Mouse (Mus musculus): Measurements from ENCODE around the gene Ccdc142. TPM values are rescaled to one million over a fixed set of nuclear protein-coding genes. Genes with fewer than 3 reads are reported as not detected.

Gene Ccdc142
- 10.2 TPM in 2 replicates for polyA plus RNA-seq (2012; rRNA removed)

DNA sequence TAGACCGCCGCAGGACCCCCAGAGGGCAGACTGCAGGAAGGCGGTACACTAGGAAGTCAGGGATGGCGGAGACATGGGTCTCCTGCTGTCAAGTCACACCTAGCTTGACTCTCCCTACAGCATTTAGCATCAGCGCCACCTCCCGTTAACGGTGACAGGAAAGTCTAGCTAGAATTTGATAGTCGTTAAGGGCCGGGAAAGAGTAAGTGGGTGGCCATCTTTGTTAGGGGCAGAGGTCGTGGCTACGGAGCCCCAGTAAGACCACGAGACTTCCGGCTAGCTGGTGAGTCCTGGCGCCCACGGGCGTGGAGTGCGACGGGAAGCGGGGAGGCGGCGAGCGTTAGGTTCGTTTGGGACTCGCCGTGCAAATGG is at the start of gene Ccdc142, which contains the start of gene Gm42688:
Gene Ccdc142, plus strand, starts transcription at position 286 of the 372 bp plus-strand sequence.
Gene Gm42688, plus strand, starts transcription at position 302 of the 372 bp plus-strand sequence.
- peak; percentile 87 for DNase-seq
- H3K4me3 ChIP-seq (replicated peaks; ENCODE audit: extremely low read depth, low read depth, low read length): peak within 1 kb of the TSS; percentile 85
- TF ChIP-seq POLR2A (IDR thresholded peaks at IDR 0.05; ENCODE audit: borderline replicate concordance, extremely low read depth, low read depth, low read length): peak; percentile 68; the same call in 1 of the 2 replicates
- TF ChIP-seq CTCF (IDR thresholded peaks at IDR 0.05; ENCODE audit: insufficient read depth, low read length): peak; percentile 40; the same call in 1 of the 2 replicates
- H3K4me1 ChIP-seq (ENCODE audit: control insufficient read depth, insufficient read depth, low read length): peaks cover 6% of the 10 kb centered on the region
- 1% methylated on average over 25 of the region's 25 CpGs for WGBS

DNA sequence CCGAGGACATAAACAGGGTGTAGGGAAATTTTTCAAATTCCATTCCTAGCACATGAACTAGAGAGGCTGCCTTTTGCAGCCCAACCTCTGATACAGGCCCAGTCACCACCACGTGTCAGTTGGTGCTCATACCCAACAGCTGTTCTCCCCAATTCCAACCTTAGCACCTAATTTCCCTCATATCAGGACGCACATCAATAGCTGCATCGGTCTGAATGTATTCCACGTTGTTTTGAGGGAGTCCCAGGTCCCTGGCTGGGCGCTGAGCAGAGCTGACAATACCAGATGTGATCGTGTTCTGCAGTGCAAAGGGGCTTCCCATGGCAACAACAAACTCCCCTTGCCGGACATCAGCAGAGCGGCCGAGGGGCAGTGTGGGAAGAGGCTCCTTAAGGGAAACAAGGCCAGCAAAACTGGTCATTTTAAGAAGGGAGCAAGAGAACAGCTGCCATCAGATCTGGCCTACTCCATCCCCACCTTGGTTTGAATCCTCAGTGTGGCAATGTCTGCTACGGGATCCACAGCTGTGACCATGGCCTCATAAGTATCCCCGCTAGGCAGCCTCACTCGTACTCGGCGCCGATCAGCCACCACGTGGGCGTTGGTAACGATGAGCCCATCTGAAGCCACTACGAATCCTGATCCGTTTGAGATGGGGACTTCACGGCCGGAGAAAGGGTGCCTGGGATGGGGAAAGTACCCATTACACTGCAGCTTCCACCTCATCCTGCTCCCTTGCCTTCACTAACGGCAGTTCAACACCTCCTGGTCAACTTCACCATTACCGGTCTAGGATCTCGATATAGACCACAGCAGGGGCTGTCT is 48.1 kb upstream of the Ccdc142 start:
- WGBS: 4% methylated on average over 26 of the region's 26 CpGs
- peak overlapping the region; percentile 73 for H3K4me3 ChIP-seq (replicated peaks; ENCODE audit: extremely low read depth, low read depth, low read length)
- H3K4me1 ChIP-seq (ENCODE audit: control insufficient read depth, insufficient read depth, low read length): peaks cover 12% of the 10 kb centered on the region
- TF ChIP-seq CTCF (IDR thresholded peaks at IDR 0.05; ENCODE audit: insufficient read depth, low read length) (no peak), POLR2A (IDR thresholded peaks at IDR 0.05; ENCODE audit: borderline replicate concordance, extremely low read depth, low read depth, low read length) (no peak)
- peak; percentile 21 for DNase-seq

DNA sequence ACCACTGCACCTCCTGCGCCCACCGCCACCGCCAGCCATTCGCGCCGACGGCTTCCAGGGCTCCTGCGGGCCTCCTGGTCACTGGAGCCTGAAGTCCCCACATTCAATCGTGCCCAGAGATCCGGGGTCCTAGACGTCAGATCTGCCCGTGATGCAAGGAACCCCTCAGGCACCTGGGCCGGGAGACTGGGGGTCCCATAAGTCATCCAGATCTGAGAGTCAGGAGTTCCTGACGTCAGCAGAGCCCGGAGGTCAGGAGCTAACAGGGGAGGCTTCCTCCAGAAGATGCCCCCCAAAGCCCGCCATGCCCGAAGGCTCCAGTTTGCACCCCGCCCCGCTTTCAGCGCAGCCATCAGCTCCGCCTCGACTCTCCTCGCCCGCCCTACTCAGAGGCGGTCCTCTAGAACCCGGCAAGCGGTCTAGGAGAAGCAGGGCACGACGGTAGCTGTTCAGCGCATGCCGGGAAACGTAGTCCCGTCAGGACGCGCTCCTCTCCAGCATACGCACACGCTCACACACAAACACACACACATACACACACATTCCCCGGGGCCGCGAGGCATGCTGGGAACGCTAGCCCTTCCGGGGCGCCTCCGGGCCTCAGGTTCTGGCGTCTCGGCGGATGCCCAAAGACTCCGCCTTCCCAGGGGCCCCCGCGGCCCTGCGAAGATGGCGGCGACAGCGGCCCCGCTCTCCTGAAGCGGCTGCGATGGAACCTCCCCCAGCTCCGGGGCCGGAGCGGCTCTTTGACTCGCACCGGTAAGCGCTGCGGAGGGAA is 47.1 kb upstream of the Ccdc142 start, which contains the start of gene Aup1:
Gene Aup1, plus strand, starts transcription at position 448 of the 778 bp plus-strand sequence.
- under 1% methylated on average over 64 of the region's 64 CpGs for WGBS
- Histone ChIP-seq H3K4me3 (replicated peaks; ENCODE audit: extremely low read depth, low read depth, low read length) (peak within 1 kb of the TSS; percentile 73), H3K4me1 (ENCODE audit: control insufficient read depth, insufficient read depth, low read length) (peaks cover 12% of the 10 kb centered on the region)
- TF ChIP-seq POLR2A (IDR thresholded peaks at IDR 0.05; ENCODE audit: borderline replicate concordance, extremely low read depth, low read depth, low read length) (peak; percentile 75), CTCF (IDR thresholded peaks at IDR 0.05; ENCODE audit: insufficient read depth, low read length) (no peak)
- DNase-seq: peak; percentile 94

DNA sequence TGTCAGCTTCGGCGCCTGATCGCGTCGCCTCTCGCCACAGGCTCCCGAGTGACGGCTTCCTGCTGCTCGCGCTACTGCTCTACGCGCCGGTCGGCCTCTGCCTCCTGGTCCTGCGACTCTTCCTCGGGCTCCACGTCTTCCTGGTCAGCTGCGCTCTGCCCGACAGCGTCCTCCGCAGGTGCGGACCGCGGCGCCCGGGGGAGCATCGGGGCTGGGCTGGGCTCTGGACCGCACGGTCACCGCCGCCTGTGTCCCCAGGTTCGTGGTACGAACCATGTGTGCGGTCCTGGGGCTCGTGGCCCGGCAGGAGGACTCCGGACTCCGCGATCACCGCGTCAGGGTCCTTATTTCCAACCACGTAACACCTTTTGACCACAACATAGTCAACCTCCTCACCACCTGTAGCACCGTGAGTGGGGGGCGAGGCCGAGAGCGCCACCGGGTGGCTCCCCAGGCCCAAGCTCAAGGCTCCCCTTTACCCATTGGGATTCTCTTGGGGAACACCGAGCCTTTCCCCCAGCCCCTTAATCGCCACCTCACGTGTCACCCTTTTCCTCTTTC is 46.5 kb upstream of the Ccdc142 start, which contains the start of gene Htra2:
Gene Htra2, minus strand, starts transcription at position 403 of the 561 bp plus-strand sequence.
- no peak for TF ChIP-seq CTCF (IDR thresholded peaks at IDR 0.05; ENCODE audit: insufficient read depth, low read length)
- no peak for TF ChIP-seq POLR2A (IDR thresholded peaks at IDR 0.05; ENCODE audit: borderline replicate concordance, extremely low read depth, low read depth, low read length)
- Histone ChIP-seq H3K4me1 (ENCODE audit: control insufficient read depth, insufficient read depth, low read length) (peaks cover 12% of the 10 kb centered on the region), H3K4me3 (replicated peaks; ENCODE audit: extremely low read depth, low read depth, low read length) (peak within 1 kb of the TSS; percentile 73)
- DNase-seq: no peak
- WGBS: under 1% methylated on average over 50 of the region's 50 CpGs

DNA sequence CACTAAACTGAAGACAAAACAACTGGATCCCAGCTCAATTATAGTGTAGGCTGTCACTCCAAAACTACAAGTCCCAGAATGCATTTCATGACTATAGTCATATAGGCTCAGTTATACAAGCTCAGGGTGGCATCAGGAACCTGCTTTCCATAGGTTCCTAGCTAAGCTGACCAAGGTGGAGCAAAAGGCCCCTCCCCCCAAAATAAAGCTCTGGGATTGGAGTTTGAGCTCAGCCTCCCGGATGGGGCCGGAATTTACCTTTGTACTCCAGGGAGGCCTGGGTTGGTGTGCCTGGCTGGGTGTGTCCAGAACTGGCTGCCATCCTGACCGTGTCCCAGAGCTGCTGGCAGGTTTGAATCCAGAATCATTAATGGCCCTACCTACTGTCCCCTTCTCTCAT is 43.6 kb upstream of the Ccdc142 start, which contains the start of gene Dqx1:
Gene Dqx1, plus strand, starts transcription at position 55 of the 400 bp plus-strand sequence.
- 45% methylated on average over 3 of the region's 3 CpGs for WGBS
- Histone ChIP-seq H3K4me3 (replicated peaks; ENCODE audit: extremely low read depth, low read depth, low read length) (no peak within 1 kb of the TSS), H3K4me1 (ENCODE audit: control insufficient read depth, insufficient read depth, low read length) (peaks cover 10% of the 10 kb centered on the region)
- TF ChIP-seq CTCF (IDR thresholded peaks at IDR 0.05; ENCODE audit: insufficient read depth, low read length) (no peak), POLR2A (IDR thresholded peaks at IDR 0.05; ENCODE audit: borderline replicate concordance, extremely low read depth, low read depth, low read length) (peak; percentile 14; the same call in 1 of the 2 replicates)
- DNase-seq: no peak

DNA sequence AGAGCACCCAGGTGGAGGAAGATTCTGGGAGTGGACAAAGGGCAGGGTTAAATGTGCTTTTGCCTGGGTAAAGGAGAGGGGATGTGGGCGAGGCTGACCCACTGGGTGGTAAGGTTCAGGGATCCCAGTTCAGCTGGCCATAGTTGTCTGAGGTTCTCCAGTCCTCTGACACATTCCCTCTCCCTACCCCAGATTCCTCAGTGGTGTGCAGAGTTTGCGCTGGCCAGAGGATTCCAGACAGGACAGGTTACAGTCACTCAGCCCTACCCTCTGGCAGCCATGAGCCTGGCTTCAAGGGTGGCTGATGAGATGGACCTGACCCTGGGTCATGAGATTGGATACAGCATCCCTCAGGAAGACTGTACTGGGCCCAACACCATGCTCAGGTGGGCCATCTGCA is 42.7 kb upstream of the Ccdc142 start:
- TF ChIP-seq CTCF (IDR thresholded peaks at IDR 0.05; ENCODE audit: insufficient read depth, low read length) (no peak), POLR2A (IDR thresholded peaks at IDR 0.05; ENCODE audit: borderline replicate concordance, extremely low read depth, low read depth, low read length) (no peak)
- Histone ChIP-seq H3K4me3 (replicated peaks; ENCODE audit: extremely low read depth, low read depth, low read length) (no peak overlapping the region), H3K4me1 (ENCODE audit: control insufficient read depth, insufficient read depth, low read length) (peaks cover 5% of the 10 kb centered on the region)
- no peak for DNase-seq
- 78% methylated on average over 2 of the region's 2 CpGs for WGBS

DNA sequence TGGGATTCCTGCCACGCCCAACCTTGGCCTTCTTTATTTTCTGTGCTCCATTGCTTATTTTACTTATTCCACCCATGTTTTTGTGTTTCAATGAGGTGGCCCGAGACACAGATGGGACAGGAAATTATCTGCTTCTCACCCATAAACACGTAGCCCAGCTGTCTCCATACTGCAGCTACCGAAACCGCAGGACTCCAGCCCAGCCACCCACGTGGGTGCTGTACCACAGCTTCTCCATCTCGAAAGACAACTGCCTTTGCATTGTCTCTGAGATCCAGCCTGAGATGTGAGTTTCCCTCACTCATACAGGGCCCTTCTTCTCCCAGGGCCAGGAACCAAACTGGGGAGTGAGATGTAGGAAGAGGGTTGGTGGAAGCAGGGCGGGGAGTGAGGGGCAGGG is 35.4 kb upstream of the Ccdc142 start:
- TF ChIP-seq POLR2A (IDR thresholded peaks at IDR 0.05; ENCODE audit: borderline replicate concordance, extremely low read depth, low read depth, low read length) (no peak), CTCF (IDR thresholded peaks at IDR 0.05; ENCODE audit: insufficient read depth, low read length) (no peak)

DNA sequence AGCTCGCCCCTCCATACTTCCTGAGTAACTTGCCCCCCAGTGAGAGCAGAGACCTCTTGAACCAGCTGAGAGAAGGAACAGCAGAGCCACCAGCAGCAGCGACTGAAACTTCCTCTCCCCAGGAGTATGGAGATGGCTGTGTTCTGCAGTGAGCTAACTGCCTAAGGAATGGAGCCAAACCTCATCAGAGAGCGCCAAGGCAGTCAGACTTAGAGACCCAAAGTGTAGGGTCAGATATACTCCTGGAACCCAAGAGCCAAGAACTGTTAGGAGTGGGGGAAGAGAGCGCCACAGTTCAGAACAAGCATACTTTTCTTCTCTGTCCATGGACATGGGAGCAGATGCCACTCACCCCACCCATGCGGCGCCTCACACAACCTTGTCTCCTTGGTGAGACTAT is 35.0 kb upstream of the Ccdc142 start:
- no peak for TF ChIP-seq POLR2A (IDR thresholded peaks at IDR 0.05; ENCODE audit: borderline replicate concordance, extremely low read depth, low read depth, low read length)
- TF ChIP-seq CTCF (IDR thresholded peaks at IDR 0.05; ENCODE audit: insufficient read depth, low read length): no peak
- 44% methylated on average over 6 of the region's 6 CpGs for WGBS
- no peak overlapping the region for H3K4me3 ChIP-seq (replicated peaks; ENCODE audit: extremely low read depth, low read depth, low read length)
- no peak for DNase-seq
- H3K4me1 ChIP-seq (ENCODE audit: control insufficient read depth, insufficient read depth, low read length): peaks cover 12% of the 10 kb centered on the region; the same call in 1 of the 2 replicates

More for the DNA sequence above, 35.4 kb upstream of the Ccdc142 start:
- WGBS: 45% methylated on average over 8 of the region's 8 CpGs
- H3K4me3 ChIP-seq (replicated peaks; ENCODE audit: extremely low read depth, low read depth, low read length): no peak overlapping the region
- H3K4me1 ChIP-seq (ENCODE audit: control insufficient read depth, insufficient read depth, low read length): peaks cover 12% of the 10 kb centered on the region; the same call in 1 of the 2 replicates
- no peak for DNase-seq

DNA sequence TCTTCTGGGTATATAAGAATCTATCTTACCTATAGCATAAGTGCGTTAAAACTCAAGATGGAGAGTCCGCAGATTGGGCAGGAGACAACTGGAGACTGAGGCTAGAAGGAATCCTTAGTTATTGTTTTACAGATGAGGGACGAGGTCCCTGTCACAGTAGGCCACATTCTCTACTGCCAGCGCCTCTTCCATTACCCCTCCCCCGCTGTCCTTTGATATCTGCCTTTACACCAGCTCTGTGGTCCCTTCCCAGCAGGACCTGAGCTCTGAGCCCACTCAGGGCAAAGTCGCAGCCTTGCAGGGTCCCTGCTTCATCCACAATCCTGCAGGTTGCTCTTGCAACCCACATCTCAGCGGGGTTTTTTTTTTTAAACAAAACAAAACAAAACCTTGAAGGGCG is 33.2 kb upstream of the Ccdc142 start:
- TF ChIP-seq POLR2A (IDR thresholded peaks at IDR 0.05; ENCODE audit: borderline replicate concordance, extremely low read depth, low read depth, low read length): no peak
- no peak for TF ChIP-seq CTCF (IDR thresholded peaks at IDR 0.05; ENCODE audit: insufficient read depth, low read length)
- Histone ChIP-seq H3K4me1 (ENCODE audit: control insufficient read depth, insufficient read depth, low read length) (peaks cover 12% of the 10 kb centered on the region; the same call in 1 of the 2 replicates), H3K4me3 (replicated peaks; ENCODE audit: extremely low read depth, low read depth, low read length) (no peak overlapping the region)
- 32% methylated on average over 8 of the region's 8 CpGs for WGBS
- DNase-seq: no peak

All from lung, adult 2 months (tissue).